Mouse (Mus musculus) bone marrow, adult 2 months (tissue): ENCODE results near the gene Cops4. TPM values are rescaled to one million over a fixed set of nuclear protein-coding genes. Genes with fewer than 3 reads are reported as not detected.

ENCODE experiments used
- H3K27ac ChIP-seq: fragments of 200-500 bp; 2 replicates; pipeline ENCODE4 v1.5.1; 2012; ENCODE audit warnings: low read depth, mild to moderate bottlenecking, control low read depth, inconsistent platforms, low read length; ENCODE audit not compliant: control insufficient read depth, poor library complexity, insufficient read depth
- H3K4me1 ChIP-seq: fragments of 200-500 bp; 2 replicates; pipeline ENCODE4 v1.6.1; 2011; ENCODE audit warnings: low read length; ENCODE audit not compliant: control insufficient read depth, insufficient read depth
- H3K4me3 ChIP-seq: fragments of 200-500 bp; replicated peaks from 2 replicates; pipeline ENCODE3; 2011; ENCODE audit warnings: mild to moderate bottlenecking, low read depth, low read length, control low read depth; ENCODE audit not compliant: control insufficient read depth
- CTCF ChIP-seq: fragments of 200-500 bp; IDR thresholded peaks from 2 replicates; pipeline ENCODE4 v1.5.1; 2011; ENCODE audit warnings: low read length, control low read depth; ENCODE audit not compliant: control insufficient read depth, insufficient read depth
- POLR2A ChIP-seq: fragments of 200-500 bp; IDR thresholded peaks from 2 replicates; pipeline ENCODE4 v1.6.1; 2011; ENCODE audit warnings: low read depth, mild to moderate bottlenecking, control low read depth, low read length, borderline replicate concordance; ENCODE audit not compliant: control insufficient read depth
- WGBS: fragments of 180-500 bp; shearing (Covaris S2); methylation state at CpG from one replicate; pipeline ENCODE4 v1.1.7; 2018; 5-methylcytosine and 5-hydroxymethylcytosine counted together
- polyA plus RNA-seq: library from polyadenylated mRNA; stranded (reverse); fragments of >200 nt; gene quantifications from 2 replicates; pipeline ENCODE4 v1.2.4, GENCODE M21; 2011; ENCODE audit warnings: low replicate concordance; ENCODE audit not compliant: missing spikeins, insufficient read depth, insufficient read length

The Cops4 gene
- polyA plus RNA-seq, 1 experiment = 45.5 TPM

DNA sequence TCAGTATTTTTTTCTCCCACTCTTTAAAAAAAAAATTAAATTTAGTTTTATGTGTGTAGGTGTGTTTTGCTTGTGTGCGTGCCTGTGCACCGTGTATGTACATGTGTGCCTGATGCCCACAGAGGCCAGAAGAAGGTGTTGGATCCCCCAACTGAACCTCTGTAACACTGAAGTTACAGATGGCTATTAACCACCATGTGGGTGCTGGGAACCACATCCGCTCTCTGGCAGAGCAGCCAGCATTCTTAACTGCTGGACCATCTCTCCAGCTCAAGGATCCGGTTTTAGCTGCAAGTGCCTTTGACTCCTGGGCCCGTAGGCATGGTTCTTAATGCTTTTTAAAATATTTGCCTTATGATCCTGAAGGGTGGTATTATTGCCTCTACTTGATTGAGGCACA, 55.1 kb downstream of the Cops4 start:
- Histone ChIP-seq H3K4me3 (peak overlapping the region; percentile 12), H3K27ac (peak overlapping the region; percentile 4; the same call in 1 of the 2 replicates), H3K4me1 (peaks cover 14% of the 10 kb centered on the region)
- 36% methylated on average over 5 of the region's 5 CpGs for WGBS
- TF ChIP-seq CTCF (no peak), POLR2A (no peak)

DNA sequence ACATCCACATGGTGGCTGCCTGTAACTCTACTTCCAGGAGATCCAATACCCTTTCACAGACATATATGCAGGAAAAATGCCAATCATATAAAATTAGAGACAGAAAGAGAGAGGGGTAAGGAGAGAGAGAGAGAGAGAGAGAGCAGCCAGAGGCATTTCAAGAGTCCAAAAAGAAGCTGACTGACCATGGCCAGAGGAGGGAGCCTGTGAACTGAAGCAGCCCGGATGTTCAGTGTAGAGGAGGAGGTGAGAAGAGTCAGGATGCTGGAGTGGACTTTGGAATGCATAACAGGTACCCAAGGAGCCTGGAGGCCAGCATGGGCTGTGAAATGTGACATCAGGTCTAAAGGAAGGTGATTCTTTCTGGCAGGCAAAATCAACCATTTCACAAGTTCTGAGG, 56.7 kb downstream of the Cops4 start:
- peaks cover 13% of the 10 kb centered on the region; the same call in 1 of the 2 replicates for H3K4me1 ChIP-seq
- no peak overlapping the region for H3K4me3 ChIP-seq
- 23% methylated on average over 1 of the region's 1 CpGs for WGBS
- TF ChIP-seq CTCF (no peak), POLR2A (no peak)
- peak overlapping the region; percentile 87 for H3K27ac ChIP-seq

DNA sequence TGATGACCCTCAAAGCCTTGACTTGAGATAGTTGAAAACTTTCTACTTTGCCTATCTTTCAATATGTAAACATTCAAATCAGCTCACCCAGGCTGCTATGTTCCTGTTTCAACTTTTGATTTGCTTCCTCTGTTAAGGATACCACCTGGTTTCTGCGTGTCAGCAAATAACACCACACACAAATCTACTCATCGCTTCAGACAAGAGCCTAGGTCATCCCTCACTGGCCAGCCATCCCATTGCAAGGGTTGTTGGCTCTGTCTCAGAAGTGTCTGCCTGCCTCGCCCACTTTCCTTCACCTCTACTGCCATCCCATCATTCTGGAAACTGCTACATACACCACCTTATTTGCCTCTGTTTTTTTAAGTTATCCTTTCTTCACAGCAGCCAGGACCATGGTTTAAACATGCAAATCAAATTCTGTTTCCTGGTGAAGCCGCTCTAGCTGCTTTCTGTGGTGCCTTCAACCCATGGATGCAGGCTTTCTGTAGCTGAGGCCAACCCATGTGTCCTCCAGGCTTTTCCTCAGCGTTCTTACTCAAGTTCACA, 60.8 kb downstream of the Cops4 start:
- TF ChIP-seq CTCF = no peak
- Histone ChIP-seq H3K27ac (peak overlapping the region; percentile 40), H3K4me1 (peaks cover 10% of the 10 kb centered on the region; the same call in 1 of the 2 replicates), H3K4me3 (no peak overlapping the region)
- WGBS = 49% methylated on average over 5 of the region's 5 CpGs

DNA sequence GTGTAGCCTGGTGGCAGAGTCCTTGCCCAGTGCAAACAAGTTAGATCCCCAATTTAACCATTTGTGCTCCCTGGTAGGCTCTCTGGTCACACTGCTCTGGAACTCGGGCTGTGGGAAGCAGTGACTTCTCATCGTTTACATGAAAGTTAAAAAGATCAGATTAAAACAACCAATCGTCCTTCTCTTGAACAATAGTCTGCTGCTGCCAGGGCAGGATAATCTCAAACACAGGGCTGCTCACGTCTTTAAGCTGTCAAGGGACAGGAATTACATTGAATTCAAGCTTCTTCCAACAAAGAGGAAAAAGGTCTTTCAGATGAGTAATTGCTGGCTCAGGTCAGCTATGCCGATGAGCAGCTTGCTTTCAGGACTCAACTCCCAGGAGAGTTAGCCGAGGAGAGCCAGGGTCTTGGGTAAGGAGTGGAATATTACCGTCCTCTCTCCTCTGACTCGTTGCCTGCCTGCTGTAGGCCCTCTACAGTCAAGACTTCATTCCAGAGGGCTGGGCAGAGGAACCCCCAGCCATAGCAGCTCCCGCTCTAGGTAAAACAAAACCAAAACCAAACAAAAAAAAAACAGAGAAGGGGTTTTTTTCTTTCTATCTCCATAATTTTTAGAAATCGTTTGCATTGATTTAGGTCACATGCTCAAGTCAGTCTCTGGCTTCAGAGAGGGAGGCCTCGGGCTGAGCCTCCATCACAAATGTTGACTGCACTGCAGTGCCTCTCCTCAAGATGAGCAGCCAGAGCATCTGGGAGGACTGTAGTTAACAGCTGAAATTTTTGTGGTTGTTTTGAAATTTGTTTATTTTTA, 63.7 kb downstream of the Cops4 start:
- no peak for TF ChIP-seq CTCF
- no peak for TF ChIP-seq POLR2A
- H3K27ac ChIP-seq = peak overlapping the region; percentile 35
- 18% methylated on average over 11 of the region's 11 CpGs for WGBS
- no peak overlapping the region for H3K4me3 ChIP-seq
- peaks cover 11% of the 10 kb centered on the region; the same call in 1 of the 2 replicates for H3K4me1 ChIP-seq

DNA sequence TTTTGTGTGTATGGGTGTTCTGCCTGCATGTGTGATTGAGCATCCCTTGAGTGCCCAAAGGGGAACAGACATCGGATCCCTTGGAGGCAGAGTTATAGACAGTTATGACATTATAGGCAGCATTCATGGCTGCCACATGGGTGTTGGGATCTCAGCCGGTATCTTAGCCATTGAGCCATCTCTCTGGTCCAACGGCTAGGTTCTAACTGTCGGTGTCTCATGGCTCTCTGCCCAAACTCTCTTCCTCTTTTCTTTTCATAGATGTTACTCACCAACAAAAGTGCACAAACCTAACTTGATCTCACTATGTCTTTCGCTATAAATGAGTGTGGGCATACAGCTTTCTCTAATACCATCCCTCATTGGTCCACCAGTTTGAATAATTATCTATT, 64.3 kb downstream of the Cops4 start:
- 3% methylated on average over 5 of the region's 5 CpGs for WGBS
- TF ChIP-seq CTCF = no peak
- no peak for TF ChIP-seq POLR2A
- Histone ChIP-seq H3K4me3 (no peak overlapping the region), H3K4me1 (peaks cover 12% of the 10 kb centered on the region; the same call in 1 of the 2 replicates), H3K27ac (peak overlapping the region; percentile 35)

DNA sequence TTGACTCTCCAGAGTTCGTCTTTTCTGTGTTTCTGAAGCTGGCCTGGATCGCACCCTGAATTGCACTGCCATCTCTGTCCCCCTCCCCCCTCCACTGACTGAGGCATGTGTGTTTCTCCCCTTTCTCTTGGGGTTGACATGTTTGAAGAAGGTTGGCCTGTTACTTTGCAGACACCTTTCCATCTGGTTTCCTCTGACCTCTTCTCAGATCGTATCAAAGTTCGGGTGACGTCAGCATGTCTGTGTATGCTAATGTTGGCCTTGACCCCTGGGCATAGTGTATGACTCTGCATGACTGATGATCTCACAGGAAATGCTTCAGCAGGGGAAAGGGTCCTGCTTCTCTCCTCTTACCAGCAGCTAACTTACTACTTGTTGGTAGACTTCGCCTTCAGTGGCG, 65.0 kb downstream of the Cops4 start:
- no peak for TF ChIP-seq CTCF
- TF ChIP-seq POLR2A = no peak
- 45% methylated on average over 7 of the region's 7 CpGs for WGBS
- Histone ChIP-seq H3K4me3 (no peak overlapping the region), H3K27ac (peak overlapping the region; percentile 57; the same call in 1 of the 2 replicates), H3K4me1 (peaks cover 12% of the 10 kb centered on the region; the same call in 1 of the 2 replicates)

DNA sequence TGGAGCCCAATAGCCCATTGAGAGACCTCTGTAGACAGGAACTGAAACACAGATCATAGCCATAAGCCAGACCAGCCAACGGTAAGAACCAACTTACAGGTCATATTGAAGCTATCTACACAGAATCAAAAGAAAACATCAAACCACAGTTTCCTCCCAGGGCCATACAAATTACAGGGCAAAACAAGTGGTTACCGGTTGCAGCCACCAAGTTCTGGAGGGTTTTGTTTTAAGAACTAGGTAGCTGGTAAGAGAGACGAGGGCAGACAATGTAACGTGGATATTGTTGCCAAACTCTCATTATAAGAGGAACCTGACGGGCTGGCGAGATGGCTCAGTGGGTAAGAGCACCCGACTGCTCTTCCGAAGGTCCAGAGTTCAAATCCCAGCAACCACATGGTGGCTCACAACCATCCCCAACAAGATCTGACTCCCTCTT, 67.1 kb downstream of the Cops4 start:
- peak overlapping the region; percentile 36 for H3K27ac ChIP-seq
- 4% methylated on average over 8 of the region's 8 CpGs for WGBS
- peaks cover 11% of the 10 kb centered on the region; the same call in 1 of the 2 replicates for H3K4me1 ChIP-seq
- no peak overlapping the region for H3K4me3 ChIP-seq
- TF ChIP-seq CTCF (no peak), POLR2A (no peak)

DNA sequence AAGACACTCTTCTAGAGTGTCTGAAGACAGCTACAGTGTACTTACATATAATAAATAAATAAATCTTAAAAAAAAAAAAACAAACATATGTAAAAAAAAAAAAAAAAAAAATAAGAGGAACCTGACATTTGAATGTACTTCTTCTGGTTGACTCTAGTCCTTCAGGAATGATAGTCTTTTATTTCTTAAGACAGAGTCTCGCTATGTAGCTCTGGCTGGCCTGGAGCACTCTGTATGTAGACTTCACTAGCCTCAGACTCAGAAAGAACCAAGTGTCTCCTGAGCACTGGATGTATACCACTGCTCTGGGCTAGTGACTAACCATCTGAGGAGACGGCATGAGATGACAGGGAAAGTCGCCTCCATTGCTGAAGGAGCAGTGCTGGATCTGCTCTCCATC, 67.5 kb downstream of the Cops4 start:
- TF ChIP-seq POLR2A (no peak), CTCF (no peak)
- no peak overlapping the region for H3K27ac ChIP-seq
- 64% methylated on average over 3 of the region's 3 CpGs for WGBS
- H3K4me1 ChIP-seq = peaks cover 11% of the 10 kb centered on the region; the same call in 1 of the 2 replicates
- H3K4me3 ChIP-seq = no peak overlapping the region

DNA sequence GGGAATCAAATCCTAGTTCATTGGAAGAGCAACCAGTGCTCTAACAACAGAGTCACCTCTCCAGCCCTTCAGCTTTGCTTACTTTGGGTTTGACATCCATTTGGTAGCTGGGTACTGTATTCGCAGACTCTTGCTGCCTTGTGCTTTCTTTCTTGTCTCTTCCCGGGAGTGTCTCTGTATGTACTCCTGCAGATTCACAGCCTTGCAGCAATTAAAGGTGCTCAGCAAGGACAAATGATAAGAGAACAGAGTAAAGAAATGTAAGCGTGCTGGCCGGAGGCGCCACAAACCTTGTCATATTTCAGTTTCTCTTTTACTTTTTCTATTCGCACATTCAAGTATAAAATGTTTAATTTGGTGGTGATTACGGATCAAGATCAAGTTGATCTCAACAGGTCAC, 69.0 kb downstream of the Cops4 start:
- Histone ChIP-seq H3K4me3 (no peak overlapping the region), H3K27ac (no peak overlapping the region), H3K4me1 (peaks cover 11% of the 10 kb centered on the region; the same call in 1 of the 2 replicates)
- 68% methylated on average over 7 of the region's 7 CpGs for WGBS
- no peak for TF ChIP-seq CTCF
- no peak for TF ChIP-seq POLR2A
